Mouse (Mus musculus) embryonic facial prominence, embryonic 10.5 days (tissue): ENCODE data around the gene Ntrk2. TPM values are rescaled to one million over a fixed set of nuclear protein-coding genes. Genes with fewer than 3 reads are reported as not detected.
"Not testable (repeated sequence)": the region's sequence is repeated elsewhere in the genome, so short reads cannot be mapped to it uniquely, and the experiment has no call there.

Experiments
- DNase-seq: peaks from one replicate; pipeline ENCODE4 v3.0.0-alpha.2; 2017; ENCODE audit warnings: low spot score
- H3K27ac ChIP-seq: fragments of 300-500 bp; sonication (generic); replicated peaks from 2 replicates; pipeline ENCODE4 v1.5.1; 2016; ENCODE audit warnings: mild to moderate bottlenecking
- H3K27me3 ChIP-seq: fragments of 300-500 bp; sonication (generic); replicated peaks from 2 replicates; pipeline ENCODE4 v1.6.1; 2016; ENCODE audit warnings: low read depth, mild to moderate bottlenecking; ENCODE audit not compliant: poor library complexity, severe bottlenecking
- H3K36me3 ChIP-seq: fragments of 300-500 bp; sonication (generic); replicated peaks from 2 replicates; pipeline ENCODE4 v1.6.1; 2016; ENCODE audit warnings: mild to moderate bottlenecking, moderate library complexity
- H3K4me1 ChIP-seq: fragments of 300-500 bp; sonication (generic); 2 replicates; pipeline ENCODE4 v1.6.1; 2016
- H3K4me3 ChIP-seq: fragments of 300-500 bp; sonication (generic); 2 replicates; pipeline ENCODE4 v1.5.1; 2016; ENCODE audit warnings: mild to moderate bottlenecking, moderate library complexity
- H3K9me3 ChIP-seq: fragments of 300-500 bp; sonication (generic); 2 replicates; pipeline ENCODE4 v1.6.1; 2016; ENCODE audit warnings: mild to moderate bottlenecking
- WGBS: fragments of 180-500 bp; shearing (Covaris S2); methylation state at CpG from one replicate; pipeline ENCODE4 v1.1.7; 2016; 5-methylcytosine and 5-hydroxymethylcytosine counted together
- polyA plus RNA-seq: library from polyadenylated mRNA; unstranded; fragments of >200 nt; fragmentation: Nextera tagmentation; extraction: Ambion mirVana; gene quantifications from 2 replicates; pipeline ENCODE4 v1.2.1, GENCODE M21; 2016

The Ntrk2 gene
- polyA plus RNA-seq, 1 experiment from 2014 or later: 11.5 TPM

DNA sequence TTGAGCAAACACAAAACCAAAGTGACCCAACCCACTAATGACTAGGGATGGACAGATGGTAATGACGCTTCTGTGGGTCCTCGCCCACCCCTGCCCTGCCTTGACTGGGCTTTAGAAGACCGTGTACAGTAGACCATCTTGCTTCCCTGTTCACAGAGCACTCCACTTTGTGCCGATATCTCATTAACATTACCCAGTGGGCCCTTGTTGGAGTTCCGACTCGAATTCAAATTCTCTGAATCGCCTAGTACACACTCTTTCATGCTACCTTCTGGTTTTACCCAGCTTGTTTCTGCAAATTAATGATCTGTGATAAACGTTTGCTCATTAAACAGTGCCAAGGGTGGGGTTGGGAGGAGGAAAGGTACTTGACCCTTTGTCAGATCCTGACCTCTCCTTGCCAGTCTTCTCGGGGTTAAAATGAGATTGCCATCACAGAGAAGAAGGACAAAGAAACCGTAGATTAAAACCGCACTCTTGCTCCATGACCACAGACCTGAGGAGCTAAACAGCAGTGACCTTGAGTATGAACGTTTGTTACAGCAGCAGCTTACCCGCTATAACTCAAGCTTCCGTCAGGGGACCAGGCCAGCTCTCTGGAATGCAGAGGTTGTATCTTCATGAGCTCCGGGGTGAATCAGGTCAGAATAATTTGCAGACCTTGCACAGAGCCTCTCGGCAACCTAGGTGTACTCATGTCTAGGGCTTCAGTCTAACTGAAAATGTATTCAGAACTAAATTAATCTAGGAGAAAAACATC lies 234.0 kb downstream of the Ntrk2 start:
- Histone ChIP-seq H3K9me3 (no peaks in the 10 kb centered on the region), H3K36me3 (no peaks in the 10 kb centered on the region), H3K4me3 (no peak overlapping the region), H3K4me1 (peaks cover 10% of the 10 kb centered on the region), H3K27ac (0 out of 2 replicates have a peak overlapping the region, but pooled peaks have one; percentile 7), H3K27me3 (no peaks in the 10 kb centered on the region)
- no peak for DNase-seq
- 75% methylated on average over 16 of the region's 16 CpGs for WGBS

DNA sequence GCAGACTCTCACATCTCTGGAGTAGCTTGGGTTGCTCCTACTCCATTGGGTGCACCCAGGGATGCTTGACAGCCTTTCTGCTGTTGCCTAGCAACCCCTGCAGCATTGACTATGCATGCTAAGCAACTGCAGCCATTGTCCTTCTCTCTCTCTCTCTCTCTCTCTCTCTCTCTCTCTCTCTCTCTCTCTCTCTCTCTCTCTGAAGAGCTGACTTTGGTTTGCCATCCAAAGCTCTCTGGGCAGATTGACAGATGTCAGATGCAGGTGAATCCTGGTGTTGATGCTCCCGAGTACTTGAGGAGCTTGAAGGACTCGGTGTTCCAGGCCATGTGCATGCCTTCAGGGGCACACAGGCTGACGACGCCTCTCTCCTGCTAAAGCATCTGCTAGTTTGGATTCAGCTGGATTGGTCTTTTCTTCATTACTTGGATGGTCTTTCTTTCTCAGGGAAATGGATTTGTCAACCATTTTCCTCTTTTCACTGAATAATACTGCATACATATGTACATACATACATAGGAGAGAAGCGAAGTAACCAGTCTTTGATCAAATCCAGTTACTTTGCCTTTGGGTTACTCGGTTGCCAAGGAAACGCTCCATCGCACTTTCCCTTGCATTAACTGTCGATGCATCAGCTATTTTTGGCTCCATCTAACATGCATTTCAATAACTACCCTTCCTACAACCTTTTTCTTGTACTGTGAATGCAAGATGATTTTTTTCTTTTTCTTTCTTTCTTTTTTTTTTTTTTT lies 234.8 kb downstream of the Ntrk2 start:
- H3K36me3 ChIP-seq: no peaks in the 10 kb centered on the region
- no peaks in the 10 kb centered on the region for H3K27me3 ChIP-seq
- H3K4me1 ChIP-seq: peaks cover 10% of the 10 kb centered on the region
- DNase-seq: peak; percentile 43
- peak overlapping the region; percentile 51; the same call in 1 of the 2 replicates for H3K27ac ChIP-seq
- 58% methylated on average over 9 of the region's 9 CpGs for WGBS
- H3K4me3 ChIP-seq: no peak overlapping the region
- H3K9me3 ChIP-seq: no peaks in the 10 kb centered on the region

DNA sequence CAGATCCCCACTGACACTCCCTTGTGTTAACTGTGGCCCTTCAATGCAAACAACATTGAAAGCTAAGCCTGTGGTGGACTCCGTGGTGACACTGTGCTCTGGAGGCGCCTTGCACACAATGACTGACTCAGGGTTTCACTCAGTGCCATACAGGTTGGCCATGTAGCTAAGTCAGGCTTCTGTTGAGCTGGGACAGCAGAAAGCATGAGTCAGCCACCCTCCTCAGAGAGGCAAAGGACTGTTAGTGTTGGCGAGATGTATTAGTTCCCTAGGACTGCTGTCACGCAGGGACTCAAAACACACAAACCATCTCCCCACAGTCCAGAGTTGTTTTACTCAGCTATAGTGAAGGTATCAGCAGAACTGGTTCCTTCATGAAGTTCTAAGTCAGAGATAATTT lies 245.8 kb downstream of the Ntrk2 start:
- 79% methylated on average over 4 of the region's 4 CpGs for WGBS
- H3K4me3 ChIP-seq: no peak overlapping the region
- no peak for DNase-seq
- no peak overlapping the region for H3K27ac ChIP-seq
- H3K27me3 ChIP-seq: no peaks in the 10 kb centered on the region
- no peaks in the 10 kb centered on the region for H3K4me1 ChIP-seq
- no peaks in the 10 kb centered on the region for H3K36me3 ChIP-seq
- H3K9me3 ChIP-seq: no peaks in the 10 kb centered on the region

DNA sequence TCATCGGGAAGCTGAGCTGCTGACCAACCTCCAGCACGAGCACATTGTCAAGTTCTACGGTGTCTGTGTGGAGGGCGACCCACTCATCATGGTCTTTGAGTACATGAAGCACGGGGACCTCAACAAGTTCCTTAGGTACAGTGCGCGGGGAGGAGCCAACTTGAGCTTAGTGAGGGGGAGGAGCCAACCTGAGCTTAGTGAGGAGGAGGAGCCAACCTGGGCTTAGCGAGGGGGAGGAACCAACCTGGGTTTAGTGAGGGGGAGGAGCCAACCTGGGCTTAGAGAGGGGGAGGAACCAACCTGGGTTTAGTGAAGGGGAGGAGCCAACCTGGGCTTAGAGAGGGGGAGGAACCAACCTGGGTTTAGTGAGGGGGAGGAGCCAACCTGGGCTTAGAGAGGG lies 248.0 kb downstream of the Ntrk2 start:
- H3K27me3 ChIP-seq, H3K27ac ChIP-seq, H3K9me3 ChIP-seq, H3K36me3 ChIP-seq, H3K4me3 ChIP-seq, DNase-seq, H3K4me1 ChIP-seq: not testable (repeated sequence)
- 86% methylated on average over 8 of the region's 8 CpGs for WGBS

DNA sequence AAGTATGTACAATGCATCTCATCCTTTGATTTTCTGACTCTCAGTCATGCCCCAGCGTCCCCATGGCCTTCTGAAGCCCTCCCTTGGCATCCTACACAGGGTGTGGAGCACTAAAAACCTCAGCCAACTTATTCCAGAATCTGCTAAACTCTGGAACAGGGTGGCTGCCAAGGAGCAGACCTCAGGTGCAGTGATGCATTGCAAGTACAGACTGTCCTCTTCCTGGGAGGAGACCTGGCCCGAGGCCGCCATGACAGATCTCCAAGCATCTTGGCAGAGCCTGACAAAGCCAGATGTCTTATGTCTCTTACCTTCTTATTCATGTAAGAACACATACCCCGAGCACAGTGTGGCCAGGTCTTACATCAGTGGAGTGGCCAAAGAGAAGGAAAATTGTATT lies 250.5 kb downstream of the Ntrk2 start:
- Histone ChIP-seq H3K27ac (no peak overlapping the region), H3K36me3 (no peaks in the 10 kb centered on the region), H3K4me1 (peaks cover 11% of the 10 kb centered on the region), H3K4me3 (no peak overlapping the region), H3K9me3 (no peaks in the 10 kb centered on the region), H3K27me3 (no peaks in the 10 kb centered on the region; the same call in 1 of the 2 replicates)
- WGBS: 84% methylated on average over 4 of the region's 4 CpGs
- DNase-seq: no peak

DNA sequence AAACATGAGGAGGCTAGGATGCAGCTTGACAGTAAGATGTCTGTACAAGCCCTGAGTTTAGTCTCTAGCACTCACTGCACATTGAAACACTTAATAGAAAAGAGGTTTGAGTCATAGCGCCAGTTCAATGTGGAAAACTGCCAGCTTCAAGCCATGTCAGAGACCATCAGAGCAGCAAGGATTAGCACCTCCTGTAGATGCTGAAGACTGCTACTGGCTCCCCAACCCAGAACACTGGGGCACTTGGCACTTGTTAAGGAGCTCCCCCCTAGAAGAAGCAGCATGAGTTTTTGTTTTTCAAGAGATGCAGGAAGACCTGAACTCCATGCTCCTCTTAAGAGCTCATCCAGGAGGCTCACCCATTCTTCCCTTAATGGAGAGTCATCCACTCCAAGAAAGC lies 251.5 kb downstream of the Ntrk2 start:
- Histone ChIP-seq H3K27ac (no peak overlapping the region), H3K36me3 (no peaks in the 10 kb centered on the region), H3K4me1 (peaks cover 11% of the 10 kb centered on the region), H3K9me3 (no peaks in the 10 kb centered on the region), H3K27me3 (no peaks in the 10 kb centered on the region; the same call in 1 of the 2 replicates), H3K4me3 (no peak overlapping the region)
- no peak for DNase-seq
- 72% methylated on average over 1 of the region's 1 CpGs for WGBS

DNA sequence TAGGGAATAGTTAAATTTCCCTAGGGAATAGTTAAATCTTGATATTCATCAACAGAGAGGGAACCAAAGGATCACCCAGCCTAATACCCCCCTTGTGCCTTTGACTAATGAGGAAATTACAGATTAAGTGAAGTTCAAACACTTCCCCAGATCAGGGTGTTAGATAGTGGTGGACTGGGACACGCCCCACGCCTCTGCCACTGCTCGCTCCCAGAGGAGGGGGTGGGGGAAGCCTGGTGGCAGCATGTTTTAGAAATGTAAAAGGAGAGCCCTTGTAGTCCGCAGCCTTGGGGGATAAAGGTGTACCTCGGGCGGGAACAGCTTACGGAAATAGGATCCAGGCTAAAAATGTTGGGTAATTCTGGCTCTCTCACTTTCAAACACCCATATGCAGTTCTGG lies 252.7 kb downstream of the Ntrk2 start:
- H3K36me3 ChIP-seq: no peaks in the 10 kb centered on the region
- H3K4me3 ChIP-seq: no peak overlapping the region
- DNase-seq: no peak
- H3K27ac ChIP-seq: no peak overlapping the region
- no peaks in the 10 kb centered on the region for H3K9me3 ChIP-seq
- 25% methylated on average over 7 of the region's 7 CpGs for WGBS
- peaks cover 11% of the 10 kb centered on the region for H3K4me1 ChIP-seq
- no peaks in the 10 kb centered on the region; the same call in 1 of the 2 replicates for H3K27me3 ChIP-seq

DNA sequence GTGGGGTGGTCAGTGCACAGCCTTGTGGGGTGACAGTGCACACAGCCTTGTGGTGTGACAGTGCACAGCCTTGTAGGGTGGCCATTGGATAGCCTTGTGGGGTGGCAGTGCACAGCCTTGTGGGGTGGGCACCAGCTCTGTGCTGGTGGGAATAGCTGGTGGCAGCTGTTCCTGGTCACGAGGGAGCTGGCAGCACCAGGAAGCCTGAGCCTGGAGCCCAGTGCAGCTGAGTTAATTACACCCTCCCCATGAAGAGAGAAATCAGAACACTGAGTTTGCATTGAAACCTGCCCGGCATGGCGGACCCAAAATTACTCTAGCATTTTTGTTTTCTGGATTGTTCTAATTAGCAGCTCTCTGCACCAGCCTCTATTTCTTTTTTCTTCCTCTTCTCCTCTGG lies 259.3 kb downstream of the Ntrk2 start:
- no peak for DNase-seq
- Histone ChIP-seq H3K27me3 (no peaks in the 10 kb centered on the region), H3K27ac (no peak overlapping the region), H3K4me1 (no peaks in the 10 kb centered on the region), H3K4me3 (no peak overlapping the region), H3K36me3 (no peaks in the 10 kb centered on the region), H3K9me3 (no peaks in the 10 kb centered on the region)
- WGBS: 82% methylated on average over 3 of the region's 3 CpGs

DNA sequence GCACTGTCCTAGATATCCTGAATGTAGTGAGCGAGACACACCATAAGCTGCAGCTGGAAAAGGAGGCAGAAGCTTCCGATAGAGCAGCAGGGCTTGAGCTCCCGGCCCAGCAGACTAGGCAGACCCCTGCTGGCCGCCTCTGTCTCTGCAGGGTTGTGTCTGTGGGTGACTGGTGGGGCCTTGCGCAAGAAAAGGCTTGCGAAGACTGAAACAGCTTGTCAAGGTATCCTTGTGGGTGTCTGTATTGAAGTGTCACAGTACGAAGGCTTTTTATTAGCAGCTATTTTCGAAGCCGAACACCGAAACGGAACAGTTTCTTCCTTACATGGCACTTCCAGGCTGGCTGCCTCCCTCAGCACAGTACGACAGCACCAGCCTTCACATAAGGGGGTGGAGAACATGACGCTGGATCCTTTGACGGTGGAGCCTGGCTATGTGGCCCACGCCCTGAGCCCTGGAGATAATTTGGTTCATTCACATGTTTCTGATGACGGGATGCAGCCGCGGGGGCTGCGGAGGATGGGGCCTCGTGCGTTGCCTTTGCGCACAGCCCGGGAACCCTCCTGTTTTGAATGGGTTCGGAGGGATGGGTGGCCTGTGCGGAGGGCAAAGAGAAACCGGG lies 267.4 kb downstream of the Ntrk2 start:
- Histone ChIP-seq H3K36me3 (no peaks in the 10 kb centered on the region), H3K4me3 (peak overlapping the region; percentile 42), H3K4me1 (peaks cover 11% of the 10 kb centered on the region), H3K27me3 (peaks cover 64% of the 10 kb centered on the region), H3K27ac (no peak overlapping the region), H3K9me3 (no peaks in the 10 kb centered on the region)
- WGBS: 22% methylated on average over 26 of the region's 26 CpGs
- peak; percentile 86 for DNase-seq

DNA sequence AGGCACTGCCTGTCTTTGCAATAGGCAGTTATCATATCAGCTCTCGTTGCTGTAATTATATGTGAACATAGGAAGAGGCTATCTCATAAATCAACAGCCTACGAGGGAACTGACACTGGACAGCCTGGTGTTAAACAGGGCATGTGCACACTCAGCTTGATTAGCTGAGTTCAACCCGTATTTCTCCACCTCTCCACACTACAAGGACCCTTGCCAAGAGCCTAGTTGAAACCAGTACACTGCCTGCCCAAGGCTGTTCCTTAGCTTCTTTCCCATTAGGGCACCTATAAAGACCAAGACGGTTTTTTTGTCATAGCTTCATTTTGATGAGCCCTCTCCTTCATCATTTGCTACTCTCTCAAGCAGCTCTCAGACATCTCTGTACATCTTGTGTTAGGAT lies 270.1 kb downstream of the Ntrk2 start:
- Histone ChIP-seq H3K4me1 (peaks cover 23% of the 10 kb centered on the region), H3K36me3 (no peaks in the 10 kb centered on the region), H3K9me3 (no peaks in the 10 kb centered on the region), H3K27ac (no peak overlapping the region), H3K4me3 (no peak overlapping the region), H3K27me3 (peaks cover 62% of the 10 kb centered on the region)
- DNase-seq: no peak
- WGBS: 81% methylated on average over 4 of the region's 4 CpGs

DNA sequence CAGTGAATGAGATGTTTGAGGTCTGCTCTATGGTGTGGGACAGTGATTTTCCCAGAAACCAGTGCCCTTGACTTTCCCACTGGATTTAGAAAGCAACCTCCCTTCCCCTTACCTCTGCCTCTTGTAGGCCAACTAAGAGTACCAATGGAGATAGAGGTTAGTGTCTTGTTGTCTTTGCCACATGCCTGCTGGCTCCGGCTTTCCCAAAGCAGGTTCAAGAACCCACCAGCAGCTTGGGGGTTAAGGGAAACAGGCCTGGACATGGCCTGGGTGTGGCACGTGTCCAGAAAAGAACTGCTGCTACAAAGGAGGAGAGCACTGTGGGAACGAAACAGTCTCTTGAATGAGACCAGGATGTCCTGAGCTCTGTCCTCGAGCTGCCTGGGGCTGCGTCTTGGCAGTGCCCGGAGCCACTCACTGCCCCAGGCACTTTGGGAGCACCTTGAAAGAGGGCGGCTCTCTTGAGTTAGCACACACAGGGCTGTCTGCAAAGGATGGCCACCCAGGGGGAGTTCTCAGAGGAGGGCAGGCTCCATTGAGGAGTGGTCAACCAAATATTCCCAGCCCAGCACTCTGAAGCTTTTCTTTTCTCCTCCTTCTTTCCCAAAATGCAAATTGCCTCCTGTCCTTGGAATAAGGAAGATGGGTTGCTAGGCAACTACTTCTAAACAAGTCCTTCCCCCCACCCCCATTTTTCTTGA lies 273.5 kb downstream of the Ntrk2 start:
- peaks cover 12% of the 10 kb centered on the region for H3K4me1 ChIP-seq
- peaks cover 31% of the 10 kb centered on the region for H3K27me3 ChIP-seq
- 57% methylated on average over 7 of the region's 7 CpGs for WGBS
- H3K27ac ChIP-seq: no peak overlapping the region
- H3K9me3 ChIP-seq: no peaks in the 10 kb centered on the region
- no peaks in the 10 kb centered on the region for H3K36me3 ChIP-seq
- H3K4me3 ChIP-seq: no peak overlapping the region
- no peak for DNase-seq

DNA sequence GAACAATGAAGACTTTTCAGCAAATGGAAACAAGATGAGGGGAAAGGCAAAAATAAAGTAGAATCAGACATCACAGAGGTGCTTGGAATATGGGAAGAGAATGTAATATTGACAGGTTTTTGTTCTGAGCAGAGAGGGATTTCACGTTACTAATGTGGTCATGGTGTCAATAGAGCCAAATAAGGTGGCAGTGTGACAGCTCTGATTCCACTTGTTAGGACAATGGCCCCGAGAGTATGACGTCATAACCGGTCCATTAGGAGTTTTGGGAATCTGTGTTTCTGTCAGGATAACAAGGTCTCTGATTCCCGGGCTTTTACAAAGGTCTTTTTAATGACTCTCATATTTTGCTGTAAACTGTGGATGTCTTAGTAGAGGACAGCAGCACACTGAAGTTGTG lies 274.1 kb downstream of the Ntrk2 start:
- DNase-seq: no peak
- Histone ChIP-seq H3K27me3 (peaks cover 25% of the 10 kb centered on the region), H3K4me1 (peaks cover 12% of the 10 kb centered on the region), H3K36me3 (no peaks in the 10 kb centered on the region), H3K4me3 (no peak overlapping the region), H3K27ac (no peak overlapping the region), H3K9me3 (no peaks in the 10 kb centered on the region)
- WGBS: 79% methylated on average over 5 of the region's 5 CpGs
